ENCODE assay signal across 11 mouse cellular contexts in genomic region chr10:37615926-37616691, GRCm38 (mm10).
DNase-seq lines count a peak whose midpoint lies in the region; ATAC-seq lines count a peak whose summit lies in the region.
"Had no signal": no experiment of that assay in that cellular context is flagged by ENCODE, and none has a peak within 500 bp of the region (broad histone marks: within the 10 kb centered on the region; RNA-seq: fewer than 3 reads in every experiment).

No protein-coding gene starts in this region.

- H3K4me3 ChIP-seq in heart, embryonic 11.5 days (ENCODE audit: low read depth, low read length) = no peak overlapping the region
- no peak overlapping the region for H3K4me3 ChIP-seq in midbrain, embryonic 10.5 days
- no peak overlapping the region for H3K4me3 ChIP-seq in midbrain, embryonic 14.5 days (replicated peaks; ENCODE audit: low read depth, low read length)
- H3K4me3 ChIP-seq in stomach, embryonic 15.5 days (replicated peaks) = no peak overlapping the region
- H3K4me3 ChIP-seq: megakaryocyte, embryonic 14.5 days had no signal

- H3K9ac ChIP-seq in heart, embryonic 11.5 days (ENCODE audit: low read depth, low read length) = no peak overlapping the region
- H3K9ac ChIP-seq in midbrain, embryonic 14.5 days (replicated peaks; ENCODE audit: low read length) = no peak overlapping the region
- no peak overlapping the region for H3K9ac ChIP-seq in stomach, embryonic 15.5 days

- H3K4me2 ChIP-seq in heart, embryonic 11.5 days = no peak overlapping the region
- H3K4me2 ChIP-seq in midbrain, embryonic 14.5 days (ENCODE audit: low read length) = no peak overlapping the region
- no peak overlapping the region for H3K4me2 ChIP-seq in stomach, embryonic 15.5 days

- H3K27me3 ChIP-seq in heart, embryonic 11.5 days (ENCODE audit: control insufficient read depth, insufficient read depth, low read length) = peaks cover 7% of the 10 kb centered on the region; the same call in 1 of the 2 replicates
- no peaks in the 10 kb centered on the region for H3K27me3 ChIP-seq in midbrain, embryonic 10.5 days (ENCODE audit: low read depth, poor library complexity, severe bottlenecking)
- H3K27me3 ChIP-seq in midbrain, embryonic 14.5 days (ENCODE audit: control insufficient read depth, insufficient read depth, low read length) = no peaks in the 10 kb centered on the region
- H3K27me3 ChIP-seq in stomach, embryonic 15.5 days (replicated peaks) = no peaks in the 10 kb centered on the region
- H3K27me3 ChIP-seq: megakaryocyte, embryonic 14.5 days had no signal

- DNase-seq in heart, adult 9 months (ENCODE audit: low spot score in 2 of 2) = no peak
- DNase-seq in midbrain, embryonic 10.5 days (ENCODE audit: low spot score) = peak; percentile 21
- DNase-seq in midbrain, embryonic 14.5 days = no peak
- DNase-seq in left cerebral cortex, adult 8-10 months (ENCODE audit: low spot score in 2 of 2) = no peak
- no peak for DNase-seq in layer of hippocampus, adult 9-11 months
- DNase-seq: gastrocnemius, postnatal 25 days; kidney, adult 8-10 months had no signal

- ATAC-seq in heart, embryonic 11.5 days (replicated peaks; ENCODE audit: insufficient number of reproducible peaks, low FRiP score, low TSS enrichment) = no peak
- no peak for ATAC-seq in midbrain, embryonic 14.5 days (ENCODE audit: low FRiP score, low TSS enrichment)
- peak; percentile 83 for ATAC-seq in granulocyte monocyte progenitor cell, adult 5-6 weeks (replicated peaks; ENCODE audit: poor library complexity, severe bottlenecking)
- ATAC-seq in stomach, embryonic 15.5 days (ENCODE audit: insufficient read depth, low FRiP score, low read depth) = peak; percentile 70; the same call in 1 of the 2 replicates

- H3K9me3 ChIP-seq in heart, embryonic 11.5 days (replicated peaks; ENCODE audit: control insufficient read depth, low read length) = no peaks in the 10 kb centered on the region
- no peaks in the 10 kb centered on the region for H3K9me3 ChIP-seq in midbrain, embryonic 10.5 days (replicated peaks)
- H3K9me3 ChIP-seq in midbrain, embryonic 14.5 days (ENCODE audit: control insufficient read depth, low read length) = no peaks in the 10 kb centered on the region
- no peaks in the 10 kb centered on the region for H3K9me3 ChIP-seq in stomach, embryonic 15.5 days
- H3K9me3 ChIP-seq: megakaryocyte, embryonic 14.5 days had no signal

- peaks cover 13% of the 10 kb centered on the region for H3K4me1 ChIP-seq in heart, embryonic 11.5 days (ENCODE audit: control insufficient read depth, insufficient read depth, low read length)
- peaks cover 12% of the 10 kb centered on the region for H3K4me1 ChIP-seq in midbrain, embryonic 10.5 days
- no peaks in the 10 kb centered on the region for H3K4me1 ChIP-seq in midbrain, embryonic 14.5 days (ENCODE audit: control insufficient read depth, insufficient read depth, low read length)
- no peaks in the 10 kb centered on the region for H3K4me1 ChIP-seq in stomach, embryonic 15.5 days

- H3K36me3 ChIP-seq in heart, embryonic 11.5 days (ENCODE audit: control insufficient read depth, insufficient read depth, low read length) = no peaks in the 10 kb centered on the region
- no peaks in the 10 kb centered on the region for H3K36me3 ChIP-seq in midbrain, embryonic 10.5 days
- no peaks in the 10 kb centered on the region for H3K36me3 ChIP-seq in midbrain, embryonic 14.5 days (ENCODE audit: control insufficient read depth, insufficient read depth, low read length)
- H3K36me3 ChIP-seq in stomach, embryonic 15.5 days = no peaks in the 10 kb centered on the region

- H3K27ac ChIP-seq in heart, embryonic 11.5 days (ENCODE audit: low read depth, low read length) = peak overlapping the region; percentile 35
- peak overlapping the region; percentile 72 for H3K27ac ChIP-seq in midbrain, embryonic 10.5 days (replicated peaks)
- H3K27ac ChIP-seq in midbrain, embryonic 14.5 days (replicated peaks; ENCODE audit: low read depth, low read length) = no peak overlapping the region
- peak overlapping the region; percentile 41; the same call in 1 of the 2 replicates for H3K27ac ChIP-seq in stomach, embryonic 15.5 days

- whole genome bisulfite sequencing in heart, embryonic 11.5 days (ENCODE audit: insufficient replicate concordance) = 60% methylated on average over 4 of the region's 4 CpGs
- WGBS in midbrain, embryonic 10.5 days = 65% methylated on average over 4 of the region's 4 CpGs
- 79% methylated on average over 4 of the region's 4 CpGs for WGBS in midbrain, embryonic 14.5 days
- WGBS in stomach, embryonic 15.5 days = 49% methylated on average over 4 of the region's 4 CpGs

Comparison
In these comparisons a context has a peak if more than half of its experiments do, and no peak if none do; other contexts are left out.
1. ATAC-seq: peak in granulocyte monocyte progenitor cell, adult 5-6 weeks (single experiment) and stomach, embryonic 15.5 days (single experiment); none in heart, embryonic 11.5 days (single experiment) and midbrain, embryonic 14.5 days (single experiment).